Mouse (Mus musculus): ENCODE data around the gene Sh3bp2.
A peak's percentile ranks its signal among the peaks of the same experiment; 100 is the strongest.

- TF ChIP-seq POLR2A (IDR thresholded peaks at IDR 0.05; ENCODE audit: insufficient read depth, low read depth, low read length) (peak; percentile 77), CTCF (IDR thresholded peaks at IDR 0.05) (peak; percentile 40)
Measured at GRCm38 (mm10) chr5:34525663-34526476, at the start of gene Sh3bp2.
